Mouse (Mus musculus): ENCODE results near the gene Ctsz. TPM values are rescaled to one million over a fixed set of nuclear protein-coding genes. Genes with fewer than 3 reads are reported as not detected.

Gene Ctsz
- 93.7 and 102 TPM in 2 replicates for polyA plus RNA-seq (2014; fragmentation: Nextera tagmentation; extraction: Ambion mirVana)

- ATAC-seq (ENCODE audit: low FRiP score) (peak; percentile 86), DNase-seq (ENCODE audit: low spot score, missing footprints) (peak; percentile 96)
- Histone ChIP-seq H3K4me3 (ENCODE audit: low read depth, low read length) (peak within 1 kb of the TSS; percentile 51), H3K9me3 (ENCODE audit: control insufficient read depth, low read length) (no peaks in the 10 kb centered on the region), H3K4me1 (ENCODE audit: control insufficient read depth, insufficient read depth, low read length) (peaks cover 16% of the 10 kb centered on the region; the same call in 1 of the 2 replicates), H3K4me2 (peak within 1 kb of the TSS; percentile 68), H3K9ac (ENCODE audit: low read length) (peak within 1 kb of the TSS; percentile 66), H3K27me3 (ENCODE audit: control insufficient read depth, insufficient read depth, low read length) (no peaks in the 10 kb centered on the region), H3K36me3 (ENCODE audit: control insufficient read depth, insufficient read depth, low read length) (no peaks in the 10 kb centered on the region), H3K27ac (ENCODE audit: low read depth, low read length) (peak within 1 kb of the TSS; percentile 21; the same call in 1 of the 2 replicates)
- WGBS = under 1% methylated on average over 35 of the region's 38 CpGs
These were observed at the start of gene Ctsz for GRCm38 (mm10) chr2:174438737-174439449. TSS of gene Ctsz (minus strand) at chr2:174439039.

GRCm38 (mm10) chr2:174487005-174487404, 48.2 kb upstream of the Ctsz start:
- Histone ChIP-seq H3K4me2 (no peak overlapping the region), H3K27me3 (ENCODE audit: control insufficient read depth, insufficient read depth, low read length) (no peaks in the 10 kb centered on the region), H3K36me3 (ENCODE audit: control insufficient read depth, insufficient read depth, low read length) (no peaks in the 10 kb centered on the region; the same call in 1 of the 2 replicates), H3K27ac (ENCODE audit: low read depth, low read length) (no peak overlapping the region), H3K4me1 (ENCODE audit: control insufficient read depth, insufficient read depth, low read length) (no peaks in the 10 kb centered on the region), H3K9me3 (ENCODE audit: control insufficient read depth, low read length) (no peaks in the 10 kb centered on the region), H3K4me3 (ENCODE audit: low read depth, low read length) (no peak overlapping the region), H3K9ac (ENCODE audit: low read length) (no peak overlapping the region)
- ATAC-seq (ENCODE audit: low FRiP score) = no peak
- 82% methylated on average over 5 of the region's 5 CpGs for WGBS
- DNase-seq (ENCODE audit: low spot score, missing footprints) = peak; percentile 10

- H3K4me1 ChIP-seq (ENCODE audit: control insufficient read depth, insufficient read depth, low read length) = no peaks in the 10 kb centered on the region
- no peaks in the 10 kb centered on the region for H3K27me3 ChIP-seq (ENCODE audit: control insufficient read depth, insufficient read depth, low read length)
- H3K4me3 ChIP-seq (ENCODE audit: low read depth, low read length) = no peak overlapping the region
- no peak overlapping the region for H3K27ac ChIP-seq (ENCODE audit: low read depth, low read length)
- ATAC-seq (ENCODE audit: low FRiP score) = no peak
- H3K9me3 ChIP-seq (ENCODE audit: control insufficient read depth, low read length) = no peaks in the 10 kb centered on the region
- H3K9ac ChIP-seq (ENCODE audit: low read length) = no peak overlapping the region
- no peak for DNase-seq (ENCODE audit: low spot score, missing footprints)
- H3K36me3 ChIP-seq (ENCODE audit: control insufficient read depth, insufficient read depth, low read length) = no peaks in the 10 kb centered on the region
- WGBS = 81% methylated on average over 5 of the region's 5 CpGs
- H3K4me2 ChIP-seq = no peak overlapping the region
These were observed 39.9 kb upstream of the Ctsz start for GRCm38 (mm10) chr2:174478746-174479145.

GRCm38 (mm10) chr2:174477543-174478319, 38.9 kb upstream of the Ctsz start:
- 91% methylated on average over 3 of the region's 3 CpGs for WGBS
- H3K9ac ChIP-seq (ENCODE audit: low read length) = no peak overlapping the region
- H3K9me3 ChIP-seq (ENCODE audit: control insufficient read depth, low read length) = no peaks in the 10 kb centered on the region
- no peak overlapping the region for H3K4me3 ChIP-seq (ENCODE audit: low read depth, low read length)
- H3K27ac ChIP-seq (ENCODE audit: low read depth, low read length) = no peak overlapping the region
- no peak overlapping the region for H3K4me2 ChIP-seq
- H3K36me3 ChIP-seq (ENCODE audit: control insufficient read depth, insufficient read depth, low read length) = no peaks in the 10 kb centered on the region
- DNase-seq (ENCODE audit: low spot score, missing footprints) (peak; percentile 14), ATAC-seq (ENCODE audit: low FRiP score) (no peak)
- no peaks in the 10 kb centered on the region for H3K27me3 ChIP-seq (ENCODE audit: control insufficient read depth, insufficient read depth, low read length)
- H3K4me1 ChIP-seq (ENCODE audit: control insufficient read depth, insufficient read depth, low read length) = peaks cover 4% of the 10 kb centered on the region; the same call in 1 of the 2 replicates

- DNase-seq (ENCODE audit: low spot score, missing footprints) (no peak), ATAC-seq (ENCODE audit: low FRiP score) (no peak)
- Histone ChIP-seq H3K9ac (ENCODE audit: low read length) (peak overlapping the region; percentile 60; the same call in 1 of the 2 replicates), H3K36me3 (ENCODE audit: control insufficient read depth, insufficient read depth, low read length) (no peaks in the 10 kb centered on the region), H3K4me1 (ENCODE audit: control insufficient read depth, insufficient read depth, low read length) (peaks cover 7% of the 10 kb centered on the region; the same call in 1 of the 2 replicates), H3K27ac (ENCODE audit: low read depth, low read length) (peak overlapping the region; percentile 35; the same call in 1 of the 2 replicates), H3K4me2 (peak overlapping the region; percentile 54), H3K27me3 (ENCODE audit: control insufficient read depth, insufficient read depth, low read length) (no peaks in the 10 kb centered on the region), H3K4me3 (ENCODE audit: low read depth, low read length) (peak overlapping the region; percentile 79), H3K9me3 (ENCODE audit: control insufficient read depth, low read length) (no peaks in the 10 kb centered on the region)
- 84% methylated on average over 5 of the region's 5 CpGs for WGBS
These were observed 34.7 kb upstream of the Ctsz start for GRCm38 (mm10) chr2:174473550-174473927.

GRCm38 (mm10) chr2:174472818-174473549, 34.1 kb upstream of the Ctsz start, which contains the start of gene Prelid3b:
TSS of gene Prelid3b (minus strand) at chr2:174473081.
- Histone ChIP-seq H3K27me3 (ENCODE audit: control insufficient read depth, insufficient read depth, low read length) (no peaks in the 10 kb centered on the region), H3K4me3 (ENCODE audit: low read depth, low read length) (peak within 1 kb of the TSS; percentile 79), H3K9ac (ENCODE audit: low read length) (peak within 1 kb of the TSS; percentile 84), H3K27ac (ENCODE audit: low read depth, low read length) (peak within 1 kb of the TSS; percentile 35; the same call in 1 of the 2 replicates), H3K4me1 (ENCODE audit: control insufficient read depth, insufficient read depth, low read length) (peaks cover 7% of the 10 kb centered on the region; the same call in 1 of the 2 replicates), H3K36me3 (ENCODE audit: control insufficient read depth, insufficient read depth, low read length) (no peaks in the 10 kb centered on the region), H3K4me2 (peak within 1 kb of the TSS; percentile 77), H3K9me3 (ENCODE audit: control insufficient read depth, low read length) (no peaks in the 10 kb centered on the region)
- WGBS = 1% methylated on average over 53 of the region's 53 CpGs
- DNase-seq (ENCODE audit: low spot score, missing footprints) (peak; percentile 100), ATAC-seq (ENCODE audit: low FRiP score) (peak; percentile 98)

- no peaks in the 10 kb centered on the region for H3K9me3 ChIP-seq (ENCODE audit: control insufficient read depth, low read length)
- H3K4me2 ChIP-seq = peak overlapping the region; percentile 77
- DNase-seq (ENCODE audit: low spot score, missing footprints) = peak; percentile 91
- H3K27ac ChIP-seq (ENCODE audit: low read depth, low read length) = no peak overlapping the region
- H3K4me3 ChIP-seq (ENCODE audit: low read depth, low read length) = peak overlapping the region; percentile 79
- peaks cover 7% of the 10 kb centered on the region; the same call in 1 of the 2 replicates for H3K4me1 ChIP-seq (ENCODE audit: control insufficient read depth, insufficient read depth, low read length)
- peak overlapping the region; percentile 84 for H3K9ac ChIP-seq (ENCODE audit: low read length)
- 8% methylated on average over 30 of the region's 30 CpGs for WGBS
- H3K36me3 ChIP-seq (ENCODE audit: control insufficient read depth, insufficient read depth, low read length) = no peaks in the 10 kb centered on the region
- H3K27me3 ChIP-seq (ENCODE audit: control insufficient read depth, insufficient read depth, low read length) = no peaks in the 10 kb centered on the region
- peak; percentile 58; the same call in 1 of the 2 replicates for ATAC-seq (ENCODE audit: low FRiP score)
These were observed 33.6 kb upstream of the Ctsz start for GRCm38 (mm10) chr2:174472407-174472806.

- Histone ChIP-seq H3K4me3 (ENCODE audit: low read depth, low read length) (no peak overlapping the region), H3K27ac (ENCODE audit: low read depth, low read length) (no peak overlapping the region), H3K9me3 (ENCODE audit: control insufficient read depth, low read length) (no peaks in the 10 kb centered on the region), H3K9ac (ENCODE audit: low read length) (no peak overlapping the region), H3K27me3 (ENCODE audit: control insufficient read depth, insufficient read depth, low read length) (no peaks in the 10 kb centered on the region), H3K4me1 (ENCODE audit: control insufficient read depth, insufficient read depth, low read length) (peaks cover 7% of the 10 kb centered on the region; the same call in 1 of the 2 replicates), H3K4me2 (no peak overlapping the region), H3K36me3 (ENCODE audit: control insufficient read depth, insufficient read depth, low read length) (no peaks in the 10 kb centered on the region; the same call in 1 of the 2 replicates)
- ATAC-seq (ENCODE audit: low FRiP score) (no peak), DNase-seq (ENCODE audit: low spot score, missing footprints) (peak; percentile 62)
- WGBS = 96% methylated on average over 7 of the region's 7 CpGs
These were observed 32.1 kb upstream of the Ctsz start for GRCm38 (mm10) chr2:174470786-174471405.
